Mouse (Mus musculus): ENCODE results near the gene Gpd1l.

Gpd1l gene

DNA sequence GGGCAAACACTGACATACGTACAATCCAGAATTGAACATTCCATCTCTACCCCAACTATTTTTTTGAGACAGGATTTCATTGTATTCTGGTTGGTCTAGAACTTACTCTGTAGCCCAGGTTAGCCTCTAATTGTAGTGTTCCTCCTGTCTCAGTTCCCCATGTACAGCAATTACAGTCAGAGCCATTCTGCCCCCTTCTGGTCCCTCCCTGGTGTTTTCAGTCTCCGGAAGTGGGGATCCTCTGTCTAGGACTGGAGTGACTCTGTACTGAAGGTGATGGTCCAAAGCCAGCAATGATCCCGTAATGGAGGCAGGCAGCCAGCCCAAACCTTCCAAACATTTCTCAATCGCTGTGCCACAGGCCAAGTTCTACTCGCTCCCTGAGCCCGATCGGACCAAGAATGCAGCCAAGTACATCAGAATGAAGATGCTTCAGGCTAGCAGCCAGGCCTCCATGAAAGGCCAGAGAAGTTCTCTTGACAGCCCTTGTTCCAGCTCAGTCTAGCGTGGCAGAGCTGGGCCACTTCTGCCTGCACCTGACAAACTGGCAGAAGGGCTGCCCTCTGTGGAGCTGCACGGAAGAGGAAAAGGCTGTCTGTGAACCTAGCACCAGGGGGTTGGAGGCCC lies 3.2 kb downstream of the Gpd1l start:
- peak; percentile 61 to 73 for DNase-seq (ENCODE audit: low spot score in 2 of 2)

DNA sequence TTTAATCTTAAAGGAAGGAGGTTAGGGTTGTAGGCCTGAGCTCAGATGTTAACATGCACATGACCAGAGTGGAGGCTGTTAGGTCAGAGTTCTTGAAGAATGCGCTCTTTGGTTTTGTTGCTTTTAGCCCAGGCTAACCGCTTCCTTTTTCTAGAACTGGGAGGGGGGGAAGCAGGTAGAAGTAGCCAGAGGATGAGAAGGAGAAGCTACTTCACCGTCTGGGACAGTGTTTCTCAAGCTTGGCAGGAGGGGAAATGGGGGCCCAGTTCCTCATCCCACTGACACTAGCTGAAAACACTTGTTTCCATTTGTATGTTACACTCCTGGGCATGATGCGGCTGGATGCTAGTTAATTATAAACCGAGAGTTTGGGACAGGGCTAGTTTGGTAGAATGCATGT lies 8.2 kb downstream of the Gpd1l start:
- no peak for DNase-seq (ENCODE audit: low spot score in 2 of 2)

DNA sequence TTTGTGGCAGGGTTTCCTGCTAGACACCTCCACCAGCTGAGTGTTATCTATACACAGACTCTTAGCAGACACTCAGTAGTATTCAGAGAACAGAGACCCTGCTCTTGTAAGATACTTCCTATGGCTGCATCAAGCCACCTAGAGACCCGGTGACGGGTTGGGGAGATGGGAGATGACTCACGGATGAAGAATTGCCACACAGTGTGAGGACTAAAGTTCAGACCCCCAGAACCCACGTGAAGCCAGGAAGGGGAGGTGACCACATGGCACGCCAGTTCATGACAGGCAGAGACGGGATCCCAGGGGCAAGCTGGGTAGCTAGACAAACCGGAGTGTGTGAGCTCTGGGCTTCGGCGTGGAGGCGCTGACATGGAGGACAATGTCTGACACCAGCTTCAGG lies 8.7 kb downstream of the Gpd1l start:
- DNase-seq (ENCODE audit: low spot score in 2 of 2): no peak

DNA sequence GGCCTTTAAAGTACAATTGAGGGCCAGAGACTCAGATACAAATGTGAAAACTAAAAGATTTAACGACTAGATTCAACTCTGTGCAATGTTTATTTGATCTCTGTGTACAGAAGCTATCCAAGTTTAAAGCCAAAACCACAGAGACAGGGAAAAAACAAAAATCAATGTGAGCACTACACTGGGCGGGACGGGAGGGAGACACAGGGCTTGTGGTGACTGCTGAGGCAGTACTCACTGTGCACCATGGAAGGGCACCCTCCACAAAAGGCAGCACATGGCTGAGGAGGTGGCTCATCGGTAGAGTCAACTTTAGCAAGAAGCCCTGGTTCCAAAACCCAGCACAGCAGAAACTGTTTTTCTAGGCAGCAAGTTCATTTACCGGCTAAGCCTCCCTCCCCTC lies 9.3 kb downstream of the Gpd1l start:
- no peak for DNase-seq (ENCODE audit: low spot score in 2 of 2)

DNA sequence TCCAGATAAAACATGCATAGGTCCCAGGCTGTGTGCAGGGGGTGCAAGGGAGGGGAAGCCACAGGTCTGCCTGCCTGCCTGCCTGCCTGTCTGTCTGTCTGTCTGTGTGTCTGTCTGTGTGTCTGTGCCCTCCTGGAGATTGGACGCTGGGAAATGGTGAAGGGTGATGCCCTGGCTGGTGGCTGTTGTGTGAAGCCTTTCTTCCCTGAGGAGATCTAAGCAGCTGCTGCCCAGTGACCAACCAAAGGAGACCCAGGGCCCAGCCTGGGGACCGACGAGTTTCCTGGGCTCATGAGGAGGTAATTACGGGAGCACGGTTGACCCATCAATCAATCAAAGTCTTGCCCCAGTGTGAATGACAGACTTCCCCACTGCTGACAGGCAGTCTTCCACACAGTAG lies 11.6 kb downstream of the Gpd1l start:
- DNase-seq (ENCODE audit: low spot score in 2 of 2): no peak

DNA sequence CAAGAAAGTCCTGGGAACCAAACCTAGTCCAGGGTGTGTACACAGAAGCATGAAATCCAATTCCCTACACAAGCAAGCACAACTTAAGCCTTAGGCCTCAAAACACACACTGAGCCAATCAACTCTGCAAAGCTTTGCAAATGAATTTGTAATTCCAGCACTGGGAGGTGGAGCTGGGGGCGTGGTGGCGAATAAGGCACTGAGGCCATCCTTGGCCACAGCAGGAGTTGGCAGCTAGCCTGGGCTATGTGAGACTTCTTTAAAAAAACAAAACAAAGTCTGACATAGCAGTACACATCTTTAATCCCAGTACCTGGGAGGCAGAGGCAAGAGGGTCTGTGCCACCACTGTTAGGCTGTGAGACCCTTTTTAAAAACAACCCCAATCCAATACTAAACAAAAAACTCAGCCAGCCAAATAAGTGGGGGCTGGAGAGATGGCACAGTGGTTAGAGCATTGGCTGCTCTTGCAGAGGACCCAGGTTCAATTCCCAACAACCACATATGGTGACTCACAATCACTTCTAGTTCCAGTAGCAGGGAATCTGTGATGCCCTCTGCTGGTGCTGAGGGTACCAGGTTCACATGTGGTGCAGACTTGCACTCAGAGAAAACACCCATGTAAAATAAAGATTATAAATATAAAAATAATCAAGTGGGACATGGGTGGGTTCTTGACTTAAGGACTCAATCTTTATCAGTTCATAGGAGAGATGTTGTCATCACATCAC lies 12.3 kb downstream of the Gpd1l start:
- DNase-seq (ENCODE audit: low spot score in 2 of 2): no peak

DNA sequence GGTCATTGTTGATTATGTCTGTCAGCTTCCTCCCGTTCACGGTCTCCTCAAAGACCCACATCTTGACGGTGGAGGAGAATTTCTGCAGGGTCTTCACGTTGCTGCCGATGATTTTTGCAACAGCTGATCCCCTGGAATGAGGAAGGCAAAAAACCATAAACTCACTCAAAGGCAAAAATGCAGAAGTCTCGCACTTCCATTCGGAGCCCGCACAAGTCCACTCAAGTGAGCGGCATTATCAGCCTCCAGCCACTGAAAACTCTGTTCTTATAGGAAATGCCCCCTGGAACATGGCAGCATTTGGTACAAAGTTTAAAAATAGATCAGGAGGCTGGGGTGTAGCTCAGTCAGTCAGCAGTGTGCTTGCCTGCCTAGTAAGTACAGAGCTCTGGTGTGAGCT lies 13.2 kb downstream of the Gpd1l start:
- DNase-seq (ENCODE audit: low spot score in 2 of 2): no peak

DNA sequence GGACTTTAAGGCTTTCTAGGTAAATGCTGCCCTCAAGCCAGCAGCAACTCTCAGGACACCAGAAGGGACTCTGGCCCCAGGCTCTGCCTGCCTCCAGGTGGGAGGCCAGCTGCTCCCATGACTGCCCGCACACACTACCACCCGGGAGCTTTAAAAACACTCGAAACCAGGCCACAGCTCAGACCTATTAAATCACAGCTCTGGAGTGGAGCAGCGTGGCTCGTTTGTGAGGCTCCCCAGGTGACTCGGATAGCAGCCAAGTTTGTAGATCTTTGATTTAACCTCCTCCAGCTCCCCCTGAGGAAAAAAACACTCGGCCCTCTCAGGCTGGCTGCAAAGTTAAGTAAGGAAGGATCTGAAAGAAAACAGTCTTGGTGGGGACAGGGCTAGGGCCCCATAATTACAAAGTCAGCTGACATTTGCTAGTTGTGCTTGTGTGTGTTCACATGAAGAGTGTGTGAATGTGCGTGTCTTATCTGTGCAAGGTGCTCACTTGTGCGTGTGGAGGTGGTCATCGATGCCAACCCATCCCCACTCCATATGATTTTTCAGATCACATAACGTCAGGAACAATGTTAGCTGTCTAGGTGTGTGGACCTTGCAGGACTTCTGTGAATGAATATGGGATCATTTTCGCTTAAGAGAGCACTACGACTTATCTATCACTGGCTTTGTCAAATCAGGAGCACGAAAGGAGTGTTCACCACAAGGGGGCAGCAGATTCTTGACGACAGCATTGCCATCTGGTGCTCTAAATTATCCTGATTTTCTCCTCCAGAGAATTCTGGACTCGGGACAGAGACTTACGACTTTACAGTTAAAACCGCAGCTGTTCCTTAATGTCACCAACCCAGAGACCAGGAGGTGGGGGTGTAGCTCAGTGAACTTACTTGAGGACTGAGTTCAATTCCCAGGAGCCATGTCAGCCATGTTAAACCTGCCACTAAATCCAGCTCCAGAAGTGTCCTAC lies 20.8 kb downstream of the Gpd1l start:
- DNase-seq (ENCODE audit: low spot score in 2 of 2): peak; percentile 38 to 85

DNA sequence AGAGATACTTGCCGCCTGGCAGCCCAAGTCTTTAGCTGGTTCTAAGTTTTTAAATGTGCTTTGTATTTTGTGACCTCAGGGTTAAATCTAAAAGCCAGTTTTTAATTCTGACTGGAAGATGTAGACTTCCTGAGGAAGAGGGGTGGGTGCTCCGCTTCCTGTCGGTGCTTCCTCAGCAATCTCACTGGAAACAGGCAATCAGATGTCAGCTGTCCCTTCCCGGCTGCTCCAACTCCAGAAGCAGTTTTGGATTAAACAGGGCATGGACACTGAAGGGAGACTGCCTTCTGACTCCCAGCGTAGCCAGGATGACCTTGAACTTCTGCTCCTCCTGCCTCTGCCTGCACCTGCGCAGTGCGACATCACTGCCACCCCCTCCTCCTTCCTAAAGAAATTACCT lies 26.3 kb downstream of the Gpd1l start:
- no peak for DNase-seq (ENCODE audit: low spot score in 2 of 2)

DNA sequence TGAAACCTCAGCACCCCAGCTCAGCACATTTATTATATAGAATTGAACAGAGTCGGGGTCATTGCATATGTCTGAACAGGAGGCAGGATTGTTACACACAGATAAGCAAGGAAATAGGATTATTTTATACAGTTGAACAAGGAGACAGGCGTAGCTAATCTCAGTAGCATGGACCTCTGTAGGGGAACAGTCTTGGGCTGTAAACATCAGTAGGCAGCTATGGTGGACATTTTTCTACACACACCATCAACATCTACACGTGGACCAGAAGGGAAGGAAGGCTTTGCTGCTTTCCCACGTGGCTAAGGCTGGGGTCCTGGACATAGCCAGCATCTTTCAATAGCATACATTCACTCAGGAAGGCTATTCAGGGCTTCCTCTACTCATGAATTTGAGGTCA lies 37.9 kb downstream of the Gpd1l start:
- DNase-seq (ENCODE audit: low spot score in 2 of 2): no peak

DNA sequence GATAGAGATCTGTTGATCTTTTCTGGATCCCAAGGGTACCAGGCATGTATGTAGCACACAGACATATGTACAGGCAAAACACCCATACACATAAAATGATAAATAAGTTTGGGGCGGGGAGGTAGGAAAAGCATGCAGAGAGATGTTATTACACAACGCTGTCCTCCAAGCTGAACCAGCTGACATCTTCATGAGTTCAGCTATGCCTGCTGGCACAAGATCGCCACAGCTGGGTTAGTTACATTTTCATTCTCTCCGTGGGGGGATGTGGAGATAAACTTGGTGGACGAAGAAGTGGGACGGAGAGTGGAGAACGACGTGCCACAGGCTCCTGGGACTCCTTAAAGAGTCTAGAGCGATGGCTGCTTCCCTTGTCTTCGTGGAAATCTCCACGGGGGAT lies 40.8 kb downstream of the Gpd1l start:
- no peak for DNase-seq (ENCODE audit: low spot score in 2 of 2)

DNA sequence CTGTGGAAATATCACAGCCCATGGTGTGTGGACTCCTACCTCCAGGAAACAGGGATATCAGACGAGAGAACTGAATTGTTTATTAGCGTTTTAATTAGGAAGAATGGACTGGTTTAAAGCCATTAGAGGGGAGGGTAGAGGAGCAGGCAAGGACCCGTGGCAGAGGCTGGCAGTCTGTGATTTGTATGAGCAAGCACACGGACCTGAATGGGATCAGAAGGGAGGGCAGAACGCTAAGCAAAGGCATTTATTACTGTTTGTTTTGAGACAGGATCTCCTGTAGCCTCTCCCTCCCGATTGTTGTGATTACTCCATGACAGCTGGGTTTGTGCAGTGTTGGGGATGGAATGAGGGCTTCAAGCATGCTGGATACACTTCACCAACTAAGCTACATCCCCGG lies 43.4 kb downstream of the Gpd1l start:
- DNase-seq (ENCODE audit: low spot score in 2 of 2): no peak

DNA sequence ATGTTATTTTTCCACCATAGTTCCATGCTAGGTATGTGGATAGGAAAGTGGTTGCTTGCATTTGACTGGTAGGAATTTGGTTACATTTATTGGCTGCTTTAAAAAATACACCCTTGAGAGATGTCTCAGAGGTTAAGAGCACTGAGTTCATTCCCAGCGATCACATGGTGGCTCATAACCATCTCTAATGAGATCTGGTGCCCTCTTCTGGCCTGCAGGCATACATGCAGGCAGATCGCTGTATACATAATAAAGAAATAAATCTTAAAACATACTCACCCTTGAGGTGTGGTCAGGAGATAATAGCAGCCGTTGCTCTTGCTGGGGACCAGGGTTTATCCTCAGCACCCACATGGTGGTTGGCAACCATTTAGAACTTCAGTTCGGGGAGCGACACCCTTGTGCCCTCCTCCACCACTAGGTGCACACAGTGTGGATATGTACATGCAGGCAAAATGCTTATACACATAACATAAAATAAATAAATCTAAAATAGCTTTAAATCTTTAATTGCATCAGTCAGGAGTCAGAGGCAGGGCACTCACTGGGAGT lies 44.9 kb downstream of the Gpd1l start:
- no peak for DNase-seq (ENCODE audit: low spot score in 2 of 2)

DNA sequence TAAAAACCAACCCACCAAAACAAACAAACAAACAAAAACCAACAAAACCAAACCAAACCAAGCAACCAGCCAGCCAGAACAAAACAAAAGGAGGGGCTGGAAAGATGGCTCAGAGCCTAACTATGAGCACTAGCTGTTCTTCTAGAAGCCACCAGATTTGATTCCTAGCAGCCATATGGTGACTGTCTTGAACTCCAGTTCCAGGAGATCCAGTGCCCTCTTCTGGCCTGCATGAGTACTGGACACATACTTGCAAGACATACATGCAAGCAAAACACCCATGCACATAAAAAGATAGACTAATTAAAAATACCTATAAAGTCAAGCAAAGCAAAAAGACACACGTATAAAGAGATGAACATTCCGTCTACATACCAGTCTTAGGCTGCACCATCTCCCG lies 46.1 kb downstream of the Gpd1l start:
- no peak for DNase-seq (ENCODE audit: low spot score in 2 of 2)

DNA sequence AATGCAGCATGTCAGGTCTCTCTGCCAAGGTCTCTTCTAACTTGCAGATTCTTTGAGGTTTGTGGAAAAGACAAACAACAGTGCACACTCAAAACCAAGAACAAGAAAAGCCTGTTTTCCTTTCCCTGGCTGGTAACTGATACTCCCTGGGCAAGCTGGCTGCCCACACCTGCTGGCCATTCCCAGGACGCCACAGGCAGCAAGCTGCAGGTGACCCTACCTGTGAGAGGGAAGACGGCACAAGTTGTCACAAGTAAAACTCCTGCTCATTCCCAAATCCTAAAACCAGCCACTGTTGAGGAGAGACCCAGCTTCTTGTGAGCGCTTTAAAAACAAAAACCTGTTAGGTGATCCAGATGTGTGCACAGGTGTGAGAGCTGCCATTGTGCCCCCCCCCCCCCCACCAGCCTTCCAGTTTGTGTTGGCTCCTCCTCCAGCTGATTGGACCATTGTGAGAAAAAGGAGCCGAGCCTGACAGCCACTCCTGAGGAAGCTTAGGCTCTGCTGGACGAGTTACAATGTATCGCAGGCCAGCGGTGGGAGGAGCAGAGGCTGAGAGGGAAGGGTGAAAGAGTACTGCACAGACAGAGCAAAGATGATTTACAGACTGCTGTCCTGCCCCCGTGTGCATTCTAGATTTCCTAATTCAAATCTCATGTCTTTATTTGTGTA lies 47.7 kb downstream of the Gpd1l start:
- no peak for DNase-seq (ENCODE audit: low spot score in 2 of 2)

DNA sequence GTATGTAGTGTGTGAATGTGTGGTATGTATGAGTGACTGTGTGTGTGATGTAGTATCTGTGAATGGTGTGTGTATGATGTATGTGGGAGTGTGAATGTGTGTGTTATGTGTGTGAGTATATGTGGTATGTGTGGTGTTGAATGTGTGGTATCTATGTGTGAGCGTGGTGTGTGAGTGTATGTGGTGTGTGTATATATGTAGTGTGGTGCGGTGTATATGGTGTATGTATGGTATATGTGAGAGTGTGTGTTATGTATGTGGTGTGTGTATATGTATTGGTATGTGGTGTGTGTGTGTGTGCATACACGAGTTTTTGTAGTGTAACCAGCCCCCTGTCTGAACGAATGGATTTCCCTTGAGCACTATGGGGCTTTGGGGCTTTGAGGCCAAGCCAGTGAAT lies 48.2 kb downstream of the Gpd1l start:
- no peak for DNase-seq (ENCODE audit: low spot score in 2 of 2)

DNA sequence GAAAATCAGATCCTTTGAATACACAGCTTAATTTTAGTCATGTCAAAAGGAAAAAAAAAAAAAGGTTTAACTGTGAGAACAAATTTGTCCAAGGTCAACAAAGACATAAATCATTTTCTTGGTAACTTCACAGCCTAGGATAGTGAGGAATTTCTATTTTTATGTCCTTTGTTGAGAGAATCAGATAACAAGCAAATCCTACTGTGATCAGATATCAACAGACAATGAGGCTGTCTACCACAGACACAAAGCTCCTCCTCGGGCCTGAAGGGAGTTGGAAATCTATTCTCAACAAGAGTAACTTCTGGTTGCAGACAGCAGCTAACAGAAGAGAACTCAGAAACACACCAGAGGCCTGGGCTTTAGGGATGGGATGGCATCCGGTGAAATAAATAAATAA lies 51.8 kb downstream of the Gpd1l start:
- no peak for DNase-seq (ENCODE audit: low spot score in 2 of 2)

DNA sequence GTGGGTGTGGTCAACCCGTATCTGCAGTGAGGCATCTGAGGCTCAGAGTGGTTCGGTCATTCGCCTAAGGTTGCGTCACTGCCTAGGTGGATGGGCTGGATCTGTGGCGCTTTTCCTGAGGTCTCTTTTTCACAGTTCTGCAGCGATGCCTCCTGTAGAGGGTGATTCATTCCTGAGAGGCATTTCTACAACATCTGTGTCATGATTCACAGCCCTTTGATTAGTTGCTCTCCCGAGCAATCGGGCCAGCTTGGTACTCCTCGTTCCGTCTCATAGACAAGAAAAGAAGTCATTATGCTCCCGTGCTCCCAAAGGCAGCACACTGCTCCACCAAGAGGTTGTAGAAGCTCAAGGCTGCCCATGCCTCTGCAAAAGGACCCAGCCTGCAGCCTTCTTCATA lies 78.5 kb downstream of the Gpd1l start:
- DNase-seq (ENCODE audit: low spot score in 2 of 2): peak in 1 of 2 experiments; percentile 21

DNA sequence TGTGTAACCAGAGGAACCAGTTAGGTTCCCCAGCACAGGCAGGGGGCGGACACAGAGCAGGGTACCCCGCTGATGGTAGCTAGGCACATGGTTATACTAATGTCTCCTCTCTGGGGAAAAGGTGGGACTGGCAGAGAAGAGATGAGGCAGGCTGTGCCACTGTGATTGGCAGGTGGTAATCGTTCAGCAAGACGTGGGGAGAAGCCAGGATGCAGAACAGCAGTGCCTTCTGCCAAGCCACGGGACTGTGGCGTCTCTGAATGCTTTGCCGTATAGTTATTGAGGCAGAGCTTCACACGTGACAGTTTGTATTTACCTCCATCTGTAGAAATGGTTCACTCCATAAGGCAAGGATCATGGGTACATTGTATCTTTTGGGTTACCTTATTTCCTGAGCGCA lies 79.1 kb downstream of the Gpd1l start:
- no peak for DNase-seq (ENCODE audit: low spot score in 2 of 2)

DNA sequence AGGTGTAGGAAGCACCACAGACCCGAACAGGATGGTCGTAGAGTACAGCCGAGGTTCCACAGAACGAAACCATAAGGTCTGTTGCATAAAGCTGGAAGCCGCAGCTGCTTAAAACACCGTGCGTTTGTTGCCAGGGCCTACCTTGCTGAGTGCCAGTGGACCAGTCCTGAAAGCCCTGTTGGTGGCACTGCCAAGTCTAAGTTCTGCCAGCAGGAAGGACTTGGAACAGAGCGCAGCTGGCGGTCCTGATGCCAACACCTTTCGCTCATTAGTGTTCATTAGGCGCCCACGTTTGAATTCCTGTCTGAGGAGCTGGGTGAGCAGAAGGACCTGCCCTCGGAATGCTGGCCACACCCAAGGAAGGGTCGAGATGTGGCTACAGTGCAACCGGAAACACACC lies 80.5 kb downstream of the Gpd1l start:
- no peak for DNase-seq (ENCODE audit: low spot score in 2 of 2)

DNA sequence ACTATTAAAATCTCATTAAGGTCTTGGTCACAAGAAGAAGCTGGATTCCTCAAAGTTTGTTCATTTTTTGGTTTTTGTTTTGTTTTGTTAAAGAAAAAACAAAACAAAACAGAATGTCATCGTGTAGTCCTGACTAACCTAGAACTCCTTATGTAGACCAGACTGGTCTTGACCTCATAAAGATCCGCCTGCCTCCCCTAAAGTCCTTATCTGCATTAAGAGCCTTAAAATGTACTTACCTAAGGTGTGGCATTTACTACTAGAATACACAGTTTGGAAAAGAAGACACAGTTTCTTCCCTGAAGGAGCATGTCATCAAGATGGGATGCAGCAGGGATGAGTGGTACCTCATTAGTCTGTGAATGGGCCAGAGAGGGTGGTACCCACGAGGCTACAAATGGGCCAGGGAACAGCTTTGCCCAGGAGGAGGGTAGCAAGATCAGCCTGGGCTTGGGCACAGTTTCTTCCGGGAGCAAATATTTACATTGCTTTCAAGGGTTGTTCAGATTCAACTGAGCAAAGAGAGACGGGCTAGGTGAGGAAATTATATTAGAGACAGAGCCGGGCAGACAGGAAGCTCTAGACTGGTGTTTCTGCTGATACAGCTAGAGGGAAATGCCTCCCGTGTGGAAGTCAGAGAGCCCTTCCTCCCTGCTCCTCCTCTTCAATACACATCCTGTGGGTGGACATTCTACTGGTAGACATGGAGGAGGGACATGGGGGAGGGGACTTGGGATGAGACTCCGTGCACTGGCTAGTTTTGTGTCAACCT lies 82.2 kb downstream of the Gpd1l start:
- DNase-seq (ENCODE audit: low spot score in 2 of 2): no peak

Measured in urinary bladder, postnatal 4 days (tissue).